Mouse (Mus musculus): ENCODE measurements around the gene Gria4. TPM values are rescaled to one million over a fixed set of nuclear protein-coding genes. Genes with fewer than 3 reads are reported as not detected.

The Gria4 gene
- polyA plus RNA-seq, 2 experiments, result 0.06 to 0.20 TPM

DNA sequence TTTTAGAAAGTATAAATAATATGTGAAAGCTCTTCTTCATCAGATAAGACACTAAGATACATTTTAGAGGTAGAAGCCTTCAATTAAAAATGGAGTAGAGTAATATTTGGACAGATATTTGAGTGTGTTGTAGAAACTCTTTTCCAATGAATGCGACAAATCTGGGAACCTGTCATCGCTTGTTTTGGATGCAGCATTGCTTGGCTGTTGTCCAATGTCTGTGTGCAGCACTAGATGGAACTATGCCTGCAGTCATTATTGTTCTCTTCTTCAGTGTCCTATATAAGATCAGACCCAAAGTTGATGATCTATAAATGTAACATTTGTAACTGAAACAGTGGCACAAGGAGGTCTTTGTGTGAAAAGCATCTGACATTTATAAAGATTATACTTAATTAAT, 115.8 kb downstream of the Gria4 start:
- Histone ChIP-seq H3K27me3 (ENCODE audit: control insufficient read depth, insufficient read depth, low read length) (no peaks in the 10 kb centered on the region), H3K4me2 (ENCODE audit: low read depth) (no peak overlapping the region), H3K4me1 (replicated peaks; ENCODE audit: control insufficient read depth in 2 of 2, insufficient read depth in 2 of 2, low read length in 1 of 2) (no peaks in the 10 kb centered on the region), H3K36me3 (replicated peaks; ENCODE audit: control insufficient read depth, insufficient read depth, low read depth) (no peaks in the 10 kb centered on the region), H3K9ac (replicated peaks) (no peak overlapping the region), H3K4me3 (ENCODE audit: insufficient read depth in 1 of 2, low read depth in 2 of 2, low read length in 2 of 2) (no peak overlapping the region), H3K27ac (no peak overlapping the region), H3K9me3 (ENCODE audit: control insufficient read depth, low read length) (no peaks in the 10 kb centered on the region)
- WGBS (ENCODE audit: insufficient replicate concordance), result 77% methylated on average over 2 of the region's 2 CpGs
- no peak for TF ChIP-seq EP300 (IDR thresholded peaks at IDR 0.05; ENCODE audit: low read depth)
- no peak for TF ChIP-seq CTCF (IDR thresholded peaks at IDR 0.05; ENCODE audit: low read depth)
- DNase-seq (ENCODE audit: low read depth in 3 of 3, low spot score in 3 of 3) (no peak), ATAC-seq (ENCODE audit: insufficient read depth) (no peak)

DNA sequence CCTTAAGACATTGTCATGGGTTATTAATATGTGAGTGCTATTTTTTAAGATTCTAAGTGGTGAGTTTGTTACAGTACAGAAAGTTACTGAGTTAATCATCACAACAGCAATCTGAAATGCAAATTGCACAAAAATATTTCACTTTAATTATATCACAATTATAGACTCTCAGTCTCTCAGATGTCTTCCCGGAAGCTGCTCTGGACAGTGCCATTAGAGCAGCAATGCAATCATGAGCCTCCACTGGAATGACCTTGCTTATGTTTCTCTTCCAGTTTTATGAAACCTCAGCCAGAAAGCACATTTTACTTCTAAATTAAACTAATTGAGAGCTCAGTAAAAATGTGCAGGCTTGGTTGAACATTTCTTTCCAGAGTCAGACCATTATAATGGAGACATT, 116.9 kb downstream of the Gria4 start:
- 66% methylated on average over 1 of the region's 1 CpGs for WGBS (ENCODE audit: insufficient replicate concordance)
- DNase-seq (ENCODE audit: low read depth in 3 of 3, low spot score in 3 of 3) (no peak), ATAC-seq (ENCODE audit: insufficient read depth) (no peak)
- H3K4me2 ChIP-seq (ENCODE audit: low read depth), result no peak overlapping the region
- H3K4me3 ChIP-seq (ENCODE audit: insufficient read depth in 1 of 2, low read depth in 2 of 2, low read length in 2 of 2), result no peak overlapping the region
- H3K27me3 ChIP-seq (ENCODE audit: control insufficient read depth, insufficient read depth, low read length), result no peaks in the 10 kb centered on the region
- H3K4me1 ChIP-seq (replicated peaks; ENCODE audit: control insufficient read depth in 2 of 2, insufficient read depth in 2 of 2, low read length in 1 of 2), result no peaks in the 10 kb centered on the region
- H3K36me3 ChIP-seq (replicated peaks; ENCODE audit: control insufficient read depth, insufficient read depth, low read depth), result no peaks in the 10 kb centered on the region
- no peak overlapping the region for H3K9ac ChIP-seq (replicated peaks)
- TF ChIP-seq EP300 (IDR thresholded peaks at IDR 0.05; ENCODE audit: low read depth) (no peak), CTCF (IDR thresholded peaks at IDR 0.05; ENCODE audit: low read depth) (no peak)
- H3K9me3 ChIP-seq (ENCODE audit: control insufficient read depth, low read length), result no peaks in the 10 kb centered on the region
- H3K27ac ChIP-seq, result no peak overlapping the region

DNA sequence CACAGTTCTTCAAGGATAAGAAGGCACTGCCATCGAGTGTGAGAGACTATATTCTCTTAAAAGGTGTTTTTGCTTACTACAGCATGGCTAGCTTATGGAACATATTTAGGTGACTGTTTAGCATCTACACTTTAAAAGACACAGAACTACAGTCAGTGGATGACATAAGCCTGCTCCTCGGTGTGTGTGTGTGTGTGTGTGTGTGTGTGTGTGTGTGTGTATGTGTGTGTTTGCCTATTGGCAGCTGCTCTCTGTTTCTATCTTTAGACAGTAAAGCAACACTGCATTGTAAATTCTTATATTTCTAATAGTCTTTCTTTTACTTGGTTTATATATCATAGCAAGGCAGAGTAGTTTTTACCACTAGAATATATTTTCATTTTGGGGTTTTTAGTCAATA, 130.3 kb downstream of the Gria4 start:
- 55% methylated on average over 2 of the region's 2 CpGs for WGBS (ENCODE audit: insufficient replicate concordance)
- Histone ChIP-seq H3K4me1 (replicated peaks; ENCODE audit: control insufficient read depth in 2 of 2, insufficient read depth in 2 of 2, low read length in 1 of 2) (no peaks in the 10 kb centered on the region), H3K4me3 (ENCODE audit: insufficient read depth in 1 of 2, low read depth in 2 of 2, low read length in 2 of 2) (no peak overlapping the region), H3K27me3 (ENCODE audit: control insufficient read depth, insufficient read depth, low read length) (no peaks in the 10 kb centered on the region), H3K4me2 (ENCODE audit: low read depth) (no peak overlapping the region), H3K27ac (no peak overlapping the region), H3K36me3 (replicated peaks; ENCODE audit: control insufficient read depth, insufficient read depth, low read depth) (no peaks in the 10 kb centered on the region), H3K9ac (replicated peaks) (no peak overlapping the region), H3K9me3 (ENCODE audit: control insufficient read depth, low read length) (no peaks in the 10 kb centered on the region)
- ATAC-seq (ENCODE audit: insufficient read depth), result no peak
- TF ChIP-seq EP300 (IDR thresholded peaks at IDR 0.05; ENCODE audit: low read depth) (no peak), CTCF (IDR thresholded peaks at IDR 0.05; ENCODE audit: low read depth) (no peak)
- no peak for DNase-seq (ENCODE audit: low read depth in 3 of 3, low spot score in 3 of 3)

DNA sequence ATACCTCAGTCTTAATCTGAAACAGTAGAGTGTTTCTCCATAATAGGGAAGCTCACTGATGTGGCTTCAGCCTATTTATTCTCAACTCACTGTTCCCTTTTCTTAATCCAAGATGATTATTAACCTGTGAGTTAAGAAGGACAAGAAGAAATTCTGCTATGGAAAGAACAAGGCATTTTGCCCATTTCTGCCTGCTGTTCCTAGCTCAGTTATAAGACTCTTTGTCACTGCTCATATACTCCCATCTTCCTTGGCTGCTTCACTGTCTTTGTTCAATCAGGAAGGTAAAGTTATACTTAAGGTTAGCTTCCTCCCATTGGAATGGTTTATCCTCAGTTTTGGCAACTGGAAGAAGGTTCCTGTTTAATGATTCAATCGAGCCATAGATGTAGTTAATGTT, 133.6 kb downstream of the Gria4 start:
- TF ChIP-seq EP300 (IDR thresholded peaks at IDR 0.05; ENCODE audit: low read depth), result no peak
- TF ChIP-seq CTCF (IDR thresholded peaks at IDR 0.05; ENCODE audit: low read depth), result no peak
- ATAC-seq (ENCODE audit: insufficient read depth) (no peak), DNase-seq (ENCODE audit: low read depth in 3 of 3, low spot score in 3 of 3) (no peak)
- no peak overlapping the region for H3K9ac ChIP-seq (replicated peaks)
- H3K4me3 ChIP-seq (ENCODE audit: insufficient read depth in 1 of 2, low read depth in 2 of 2, low read length in 2 of 2), result no peak overlapping the region
- no peak overlapping the region for H3K4me2 ChIP-seq (ENCODE audit: low read depth)
- no peaks in the 10 kb centered on the region for H3K36me3 ChIP-seq (replicated peaks; ENCODE audit: control insufficient read depth, insufficient read depth, low read depth)
- no peaks in the 10 kb centered on the region for H3K27me3 ChIP-seq (ENCODE audit: control insufficient read depth, insufficient read depth, low read length)
- no peaks in the 10 kb centered on the region for H3K9me3 ChIP-seq (ENCODE audit: control insufficient read depth, low read length)
- WGBS (ENCODE audit: insufficient replicate concordance), result 41% methylated on average over 1 of the region's 1 CpGs
- no peaks in the 10 kb centered on the region for H3K4me1 ChIP-seq (replicated peaks; ENCODE audit: control insufficient read depth in 2 of 2, insufficient read depth in 2 of 2, low read length in 1 of 2)
- H3K27ac ChIP-seq, result no peak overlapping the region

DNA sequence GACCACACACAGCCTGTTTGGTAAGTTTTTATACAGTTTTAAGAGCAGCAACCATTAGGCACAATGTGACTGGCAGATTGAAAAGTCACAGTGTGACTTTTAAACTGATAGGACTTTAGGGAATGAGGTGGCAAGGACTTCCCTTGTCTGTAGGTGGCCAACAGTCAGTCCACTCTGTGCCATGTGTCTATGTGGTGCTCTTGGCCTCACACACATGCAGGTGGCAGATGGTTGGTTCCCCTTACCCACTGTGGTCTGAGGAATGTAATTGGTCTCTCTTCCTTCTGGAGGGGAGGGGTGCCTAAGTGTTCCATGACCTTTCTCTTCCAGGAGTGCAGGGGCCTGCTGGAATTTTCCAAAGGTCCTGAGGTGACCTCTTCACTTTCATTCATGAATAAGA, 137.1 kb downstream of the Gria4 start:
- Histone ChIP-seq H3K4me3 (ENCODE audit: insufficient read depth in 1 of 2, low read depth in 2 of 2, low read length in 2 of 2) (no peak overlapping the region), H3K4me1 (replicated peaks; ENCODE audit: control insufficient read depth in 2 of 2, insufficient read depth in 2 of 2, low read length in 1 of 2) (no peaks in the 10 kb centered on the region), H3K4me2 (ENCODE audit: low read depth) (no peak overlapping the region), H3K9me3 (ENCODE audit: control insufficient read depth, low read length) (no peaks in the 10 kb centered on the region), H3K9ac (replicated peaks) (no peak overlapping the region), H3K36me3 (replicated peaks; ENCODE audit: control insufficient read depth, insufficient read depth, low read depth) (no peaks in the 10 kb centered on the region), H3K27me3 (ENCODE audit: control insufficient read depth, insufficient read depth, low read length) (no peaks in the 10 kb centered on the region), H3K27ac (no peak overlapping the region)
- no peak for DNase-seq (ENCODE audit: low read depth in 3 of 3, low spot score in 3 of 3)
- no peak for ATAC-seq (ENCODE audit: insufficient read depth)
- TF ChIP-seq EP300 (IDR thresholded peaks at IDR 0.05; ENCODE audit: low read depth) (no peak), CTCF (IDR thresholded peaks at IDR 0.05; ENCODE audit: low read depth) (no peak)

DNA sequence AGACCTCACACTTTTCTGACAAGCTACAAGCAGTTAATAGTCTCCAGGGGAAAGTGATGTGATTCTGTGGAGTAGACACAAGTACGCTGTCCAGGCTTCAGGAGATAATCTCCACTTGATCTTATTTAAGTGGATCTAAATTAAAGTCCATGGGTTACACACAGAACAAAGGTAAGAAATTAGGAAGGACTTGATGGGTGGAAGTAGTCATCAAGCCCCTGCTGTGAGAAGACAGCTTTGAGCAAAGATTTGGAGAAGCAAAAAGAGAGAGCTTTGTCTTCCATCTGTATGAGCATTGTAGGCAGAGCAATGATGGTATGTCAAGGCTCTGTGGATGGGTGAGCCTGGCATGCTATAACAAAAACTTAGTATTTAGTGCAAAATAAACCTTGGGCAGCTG, 141.7 kb downstream of the Gria4 start:
- DNase-seq (ENCODE audit: low read depth in 3 of 3, low spot score in 3 of 3), result no peak
- Histone ChIP-seq H3K36me3 (replicated peaks; ENCODE audit: control insufficient read depth, insufficient read depth, low read depth) (no peaks in the 10 kb centered on the region), H3K9ac (replicated peaks) (no peak overlapping the region), H3K4me2 (ENCODE audit: low read depth) (no peak overlapping the region), H3K27ac (no peak overlapping the region), H3K27me3 (ENCODE audit: control insufficient read depth, insufficient read depth, low read length) (no peaks in the 10 kb centered on the region), H3K4me3 (ENCODE audit: insufficient read depth in 1 of 2, low read depth in 2 of 2, low read length in 2 of 2) (no peak overlapping the region), H3K9me3 (ENCODE audit: control insufficient read depth, low read length) (no peaks in the 10 kb centered on the region), H3K4me1 (replicated peaks; ENCODE audit: control insufficient read depth in 2 of 2, insufficient read depth in 2 of 2, low read length in 1 of 2) (no peaks in the 10 kb centered on the region)
- no peak for TF ChIP-seq CTCF (IDR thresholded peaks at IDR 0.05; ENCODE audit: low read depth)
- TF ChIP-seq EP300 (IDR thresholded peaks at IDR 0.05; ENCODE audit: low read depth), result no peak
- WGBS (ENCODE audit: insufficient replicate concordance), result 42% methylated on average over 1 of the region's 1 CpGs
- no peak for ATAC-seq (ENCODE audit: insufficient read depth)

All from liver, embryonic 14.5 days (tissue).